Mouse (Mus musculus) gastrocnemius, postnatal 10 days (tissue): ENCODE measurements around the gene Snx8. TPM values are rescaled to one million over a fixed set of nuclear protein-coding genes. Genes with fewer than 3 reads are reported as not detected.

Experiments
- DNase-seq: peaks from one replicate; pipeline ENCODE4 v3.0.0; 2021; ENCODE audit warnings: mixed read lengths
- long read RNA-seq, 2 experiments: library from polyadenylated mRNA; stranded (forward); transcript quantifications; one replicate each; pipeline ENCODE4 v2.0.0; 2021
- total RNA-seq, 2 experiments: library from RNA; stranded (reverse); gene quantifications; 2 replicates each; pipeline ENCODE4 v1.2.3; 2021

The Snx8 gene
- 10 to 100 TPM; 11.6 to 16.1 TPM for total RNA-seq
- long read RNA-seq, experiment 1, transcript Snx8-201 (11 exons, 2,627 nt) = major isoform, 13 of 17 reads
- long read RNA-seq, experiment 1, partial matches to known transcripts = 0 of 17 reads
- long read RNA-seq, experiment 1, other reads (novel, unspliced or antisense) = 4 of 17 reads
- long read RNA-seq, experiment 2, transcript Snx8-201 (11 exons, 2,627 nt) = major isoform, 17 of 24 reads
- long read RNA-seq, experiment 2, partial matches to known transcripts = 5 of 24 reads
- long read RNA-seq, experiment 2, other reads (novel, unspliced or antisense) = 2 of 24 reads

DNA sequence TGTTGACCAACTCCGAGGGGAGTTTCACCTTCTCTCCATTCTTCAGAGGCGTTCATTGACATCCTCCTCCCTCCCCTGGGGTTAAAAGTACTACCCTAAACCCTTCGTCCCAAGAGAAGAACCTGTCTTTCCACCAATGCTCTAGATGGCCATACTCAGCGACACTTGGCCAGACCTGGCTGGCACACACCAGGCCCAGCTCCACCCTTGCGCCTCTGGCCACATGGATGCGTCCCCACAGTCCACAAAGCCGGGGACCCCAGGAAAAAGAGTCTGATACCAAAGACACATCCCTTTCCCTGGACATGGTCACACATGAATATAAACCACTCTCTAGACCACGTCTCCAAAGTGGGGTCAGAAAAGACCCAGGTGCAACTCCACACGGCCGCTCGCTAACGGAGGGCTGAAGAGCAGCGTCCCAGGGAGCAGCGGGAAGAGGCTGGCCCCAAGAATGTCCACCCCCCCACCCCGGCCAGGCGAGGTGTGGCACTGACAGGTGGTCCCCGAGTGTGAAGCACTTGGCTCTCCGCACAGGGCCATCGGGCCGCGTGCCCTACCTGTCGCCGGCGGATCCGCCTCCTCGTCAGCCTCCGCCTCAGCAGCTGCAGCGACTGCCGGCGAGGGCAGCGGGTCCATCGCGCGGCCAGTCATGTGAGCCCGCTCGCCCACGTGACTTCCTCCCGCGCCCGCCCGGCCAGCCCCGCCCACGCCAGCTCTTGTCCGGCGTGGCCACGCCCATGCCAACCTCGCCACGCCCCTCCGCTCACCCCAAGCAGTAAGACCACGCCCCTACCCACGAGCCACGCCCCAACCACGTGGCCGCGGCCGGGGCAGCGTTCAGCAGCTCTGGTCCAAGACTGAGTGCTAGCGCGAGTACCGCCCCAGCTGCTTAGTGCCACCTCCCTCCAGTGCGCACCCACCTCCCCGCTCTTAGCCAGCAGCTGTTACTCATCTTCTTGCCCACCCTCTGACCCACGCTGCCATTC lies at the start of gene Snx8:
TSS of gene Snx8 (minus strand) at position 675 of the 989 bp plus-strand sequence.
- DNase-seq = peak; percentile 99

DNA sequence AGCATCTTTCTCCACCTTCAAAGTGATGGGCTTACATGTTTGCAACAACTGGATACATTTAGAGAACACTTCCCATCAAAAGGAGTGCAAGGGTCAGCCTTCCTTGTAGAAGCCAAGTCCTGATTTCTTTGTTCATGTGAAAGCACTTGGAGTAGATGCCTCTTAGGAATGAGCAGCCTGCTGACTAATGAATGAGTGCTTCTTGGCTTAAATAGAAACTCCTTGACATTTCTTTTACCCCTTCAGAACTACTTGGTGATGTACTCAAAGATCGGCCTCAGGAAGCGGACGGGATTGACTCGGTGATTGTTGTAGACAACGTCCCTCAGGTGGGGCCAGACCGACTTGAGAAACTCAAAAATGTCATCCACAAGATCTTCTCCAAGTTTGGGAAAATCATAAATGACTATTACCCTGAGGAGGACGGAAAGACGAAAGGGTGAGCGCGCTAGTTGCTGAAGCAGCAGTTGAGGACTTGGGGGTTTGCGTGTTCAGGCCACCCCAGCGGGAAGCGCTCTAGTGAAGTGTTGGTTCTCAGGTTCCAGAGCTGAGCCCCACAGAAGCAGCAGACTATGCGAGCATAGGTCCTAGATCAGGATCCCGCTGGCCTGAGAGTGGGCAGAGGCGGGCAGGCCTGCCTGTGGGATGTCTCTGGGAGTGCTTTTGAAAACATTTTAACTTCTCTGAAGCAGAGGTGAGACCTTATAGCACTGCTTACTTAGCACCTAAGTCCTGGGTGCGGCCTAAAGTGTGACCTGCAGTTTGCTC lies 36.1 kb upstream of the Snx8 start:
- DNase-seq = no peak

DNA sequence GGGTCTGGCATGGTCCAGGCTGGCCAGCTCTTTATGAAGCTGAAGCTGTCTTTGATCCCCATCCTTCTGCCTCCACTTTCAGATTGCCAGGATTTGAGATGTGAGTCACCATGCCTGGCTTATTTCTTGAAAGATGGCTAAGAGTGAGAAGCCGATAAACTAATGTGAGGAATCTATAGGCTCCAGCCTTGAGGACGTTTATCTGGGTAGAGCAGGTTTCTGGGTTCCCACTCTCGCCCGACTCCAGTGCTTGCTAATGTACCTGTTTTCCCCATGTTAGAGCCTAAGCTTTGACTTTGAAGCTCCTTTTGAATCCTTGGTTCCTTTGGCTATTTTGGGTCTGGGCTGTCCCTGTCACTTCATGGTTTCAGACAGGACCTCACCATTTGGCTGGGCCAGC lies 31.6 kb upstream of the Snx8 start:
- no peak for DNase-seq

DNA sequence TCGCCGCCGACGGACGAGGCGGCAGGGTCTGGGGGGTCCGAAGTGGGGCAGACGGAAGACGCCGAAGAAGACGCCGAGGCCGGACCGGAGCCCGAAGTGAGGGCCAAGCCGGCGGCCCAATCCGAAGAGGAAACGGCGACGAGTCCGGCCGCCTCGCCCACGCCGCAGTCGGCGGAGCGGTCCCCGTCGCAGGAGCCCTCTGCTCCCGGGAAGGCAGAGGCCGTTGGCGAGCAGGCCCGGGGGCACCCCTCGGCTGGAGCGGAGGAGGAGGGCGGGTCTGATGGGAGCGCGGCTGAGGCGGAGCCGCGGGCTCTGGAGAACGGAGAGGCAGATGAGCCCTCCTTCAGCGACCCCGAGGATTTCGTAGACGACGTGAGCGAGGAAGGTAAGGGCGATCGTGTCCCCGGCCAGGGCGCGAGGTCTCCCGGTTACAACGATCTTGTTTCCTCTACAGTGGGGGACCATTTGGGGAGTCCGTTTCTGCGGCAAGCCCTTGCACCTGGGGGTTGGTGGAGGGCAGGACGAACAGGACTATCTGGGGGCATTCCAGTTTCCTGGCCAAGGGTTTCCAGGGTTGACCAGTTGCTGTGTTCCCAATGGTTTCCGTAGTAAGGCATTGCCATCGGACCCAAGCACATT lies 30.5 kb upstream of the Snx8 start:
- DNase-seq = peak; percentile 53

DNA sequence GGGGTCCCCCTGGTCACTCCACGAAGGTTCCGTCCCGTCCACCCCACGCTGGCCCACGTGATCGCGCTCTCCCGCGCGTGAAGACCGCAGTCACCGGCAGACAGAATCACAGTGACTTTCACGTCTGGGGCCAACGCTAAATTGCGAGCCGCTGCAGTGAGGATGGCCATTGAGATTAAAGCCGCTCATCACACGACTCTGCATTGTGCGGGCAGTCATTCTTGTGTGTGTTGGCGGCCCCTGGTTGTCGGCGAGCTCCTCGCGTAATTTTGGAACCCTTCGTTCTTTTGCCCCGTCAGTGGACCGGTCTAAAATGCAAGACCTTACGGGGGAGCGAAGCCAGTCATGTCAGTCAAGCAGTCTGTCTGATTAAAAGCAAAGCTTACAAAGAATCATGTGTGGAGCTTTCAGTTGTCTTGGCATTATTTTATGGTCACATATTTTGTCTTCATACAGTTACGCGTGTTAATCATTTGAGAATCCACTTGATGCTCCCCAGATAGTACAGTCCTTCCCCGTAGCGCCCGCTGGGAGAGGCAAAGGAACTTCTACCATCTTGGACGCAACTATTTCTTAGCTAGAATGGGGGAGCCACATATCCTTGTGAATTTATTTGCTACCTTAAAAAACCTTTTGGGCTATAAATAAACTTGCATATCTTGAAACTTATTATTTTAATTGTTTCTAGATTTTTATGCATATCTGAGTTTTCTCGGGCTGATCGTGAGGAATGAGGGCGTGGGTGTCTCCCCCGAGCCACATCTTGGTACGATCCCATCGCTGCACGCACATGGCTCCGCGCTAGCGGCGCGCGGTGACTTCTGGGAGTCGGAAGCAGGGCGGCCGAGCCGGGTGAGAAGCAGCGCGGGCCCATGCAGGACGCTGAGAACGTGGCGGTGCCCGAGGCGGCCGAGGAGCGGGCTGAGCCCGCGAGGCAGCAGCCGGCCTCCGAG lies 29.7 kb upstream of the Snx8 start, which contains the start of gene Eif3b:
TSS of gene Eif3b (plus strand) at position 840 of the 953 bp plus-strand sequence.
- peak; percentile 88 for DNase-seq

DNA sequence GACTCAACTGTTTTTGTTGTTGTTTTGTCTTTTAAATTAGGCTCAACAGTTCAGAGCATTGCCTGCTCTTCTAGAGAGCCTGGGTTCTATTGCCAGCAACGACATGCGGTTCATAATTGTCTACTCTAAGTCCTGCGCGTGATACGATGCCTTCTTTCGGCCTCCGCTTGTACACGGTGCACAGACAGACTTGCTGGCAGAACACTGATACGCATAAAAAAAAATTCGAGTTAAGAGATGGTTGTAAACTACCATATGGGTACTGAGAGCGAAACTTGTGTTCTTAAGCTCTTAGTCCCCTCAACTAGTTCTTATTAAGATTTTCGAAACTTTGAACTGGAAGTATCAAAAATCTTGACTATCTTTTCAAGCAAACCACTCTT lies 29.0 kb upstream of the Snx8 start:
- no peak for DNase-seq

DNA sequence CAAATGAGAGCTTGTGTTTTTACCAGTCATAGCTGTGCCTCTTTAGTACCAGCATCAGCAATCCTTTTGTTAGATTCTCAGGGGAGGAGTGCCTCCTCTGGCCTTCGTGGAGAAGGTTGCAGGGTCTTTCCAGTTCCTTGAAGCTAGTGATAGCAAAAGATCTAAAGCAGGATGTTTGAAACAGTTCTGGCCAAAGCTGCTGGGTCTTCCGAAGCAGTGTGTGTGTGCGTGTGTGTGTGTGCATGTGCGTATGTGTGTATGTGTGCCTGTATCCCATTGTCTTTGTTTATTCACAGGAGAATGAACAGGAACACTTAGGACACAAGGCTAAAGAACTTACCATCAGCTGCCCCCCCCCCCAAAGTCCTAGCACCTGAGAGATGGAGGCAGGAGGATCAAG lies 25.6 kb upstream of the Snx8 start:
- no peak for DNase-seq

DNA sequence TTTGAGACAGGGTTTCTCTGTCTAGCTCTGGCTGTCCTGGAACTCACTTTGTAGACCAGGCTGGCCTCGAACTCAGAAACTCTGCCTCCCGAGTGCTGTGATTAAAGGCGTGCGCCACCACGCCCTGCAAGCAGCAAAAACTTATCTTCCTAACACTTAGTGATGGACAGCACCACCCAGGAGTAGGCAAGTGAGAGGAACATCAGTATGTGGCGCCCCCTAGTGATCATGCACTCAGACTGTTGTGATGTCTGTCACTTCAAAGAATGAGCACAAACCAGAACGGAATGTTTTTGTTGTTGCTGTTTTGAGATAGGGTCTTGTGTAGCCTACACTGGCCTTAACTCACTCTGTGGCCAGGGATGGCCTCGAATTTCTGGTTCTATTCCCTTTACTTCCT lies 22.3 kb upstream of the Snx8 start:
- peak; percentile 70 for DNase-seq

DNA sequence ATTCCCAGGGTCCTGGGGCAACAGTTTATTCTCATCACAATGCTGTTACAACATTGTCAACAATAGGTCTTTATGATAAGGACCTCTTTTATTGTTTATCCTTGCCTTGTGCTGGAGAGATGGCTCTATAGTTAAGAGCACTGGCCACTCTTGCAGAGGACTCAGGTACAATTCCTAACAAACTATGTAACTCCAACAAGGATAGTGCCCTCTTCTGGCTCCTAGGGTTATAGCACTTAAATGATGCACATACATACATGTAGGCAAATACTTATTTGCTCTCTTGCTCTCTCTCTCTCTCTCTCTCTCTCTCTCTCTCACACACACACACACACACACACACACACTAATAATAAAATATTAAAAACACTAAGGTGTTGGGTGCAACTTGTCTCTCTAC lies 19.7 kb upstream of the Snx8 start:
- DNase-seq = no peak

DNA sequence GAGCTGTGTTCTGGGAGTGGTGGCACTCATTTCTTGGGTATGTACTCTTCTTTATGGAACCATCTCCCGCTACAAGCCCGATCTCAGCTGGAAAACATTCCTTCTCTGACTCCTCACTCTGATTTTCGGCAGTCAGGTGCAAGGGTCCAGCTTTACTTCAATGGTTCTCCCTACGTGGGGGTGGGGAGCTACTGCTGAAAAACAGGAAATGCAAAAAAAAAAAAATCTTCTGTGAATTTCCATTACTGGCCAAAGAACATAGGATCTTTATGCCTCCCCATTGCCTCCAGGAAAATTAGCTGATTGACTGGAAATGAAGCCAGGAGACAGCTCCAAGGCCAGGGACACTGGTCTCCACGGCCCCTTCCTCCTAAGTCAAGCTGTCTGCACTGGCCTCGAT lies 17.6 kb upstream of the Snx8 start:
- no peak for DNase-seq

DNA sequence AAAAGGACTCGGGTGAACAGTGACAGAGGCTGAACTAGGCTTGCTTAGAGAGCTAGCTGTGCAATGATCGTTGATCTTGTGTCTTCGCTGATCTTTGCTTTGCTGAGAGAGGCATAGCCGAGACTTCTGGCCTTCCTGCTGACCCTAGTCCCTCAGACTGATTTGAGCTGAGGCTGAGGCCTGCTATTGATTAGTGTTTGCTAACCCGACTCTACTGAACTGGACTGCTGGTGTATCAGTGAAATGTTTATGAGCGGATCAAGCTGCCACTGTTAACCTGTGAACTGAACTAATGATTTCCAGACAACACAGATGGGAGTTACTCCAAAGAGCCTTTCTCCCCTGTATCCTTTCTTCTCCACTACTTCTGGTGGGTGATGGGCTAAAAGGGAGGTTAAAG lies 16.1 kb upstream of the Snx8 start:
- DNase-seq = no peak

DNA sequence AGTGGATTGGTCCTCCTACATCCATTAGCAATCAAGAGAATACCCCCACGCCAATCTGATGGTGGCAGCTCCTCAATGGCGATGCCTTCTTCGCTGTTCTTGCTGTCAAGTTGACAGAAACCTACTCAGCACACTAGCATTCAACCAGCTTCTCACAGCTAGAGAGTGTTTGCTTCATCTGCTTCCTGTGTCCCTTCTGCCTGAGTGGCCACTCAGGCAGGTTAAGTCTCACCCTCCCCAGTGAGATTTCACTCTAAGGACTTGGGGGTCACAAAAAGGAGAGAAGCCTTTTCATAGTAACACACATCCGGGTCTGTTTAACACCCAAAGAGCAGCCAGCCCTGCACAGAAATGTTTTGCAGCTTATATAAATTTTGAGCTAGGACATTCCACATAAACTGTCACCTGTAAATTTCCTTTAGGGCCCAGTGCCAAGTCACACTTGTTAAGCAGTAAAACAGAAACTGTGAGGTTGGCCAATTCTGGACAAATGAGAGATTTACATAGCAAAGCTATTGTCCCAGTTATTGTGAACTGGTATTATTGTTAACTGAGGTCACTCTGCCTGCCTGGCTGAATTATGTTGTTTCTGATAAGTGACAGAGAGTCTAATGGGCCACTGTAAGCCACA lies 13.7 kb upstream of the Snx8 start:
- DNase-seq = no peak

DNA sequence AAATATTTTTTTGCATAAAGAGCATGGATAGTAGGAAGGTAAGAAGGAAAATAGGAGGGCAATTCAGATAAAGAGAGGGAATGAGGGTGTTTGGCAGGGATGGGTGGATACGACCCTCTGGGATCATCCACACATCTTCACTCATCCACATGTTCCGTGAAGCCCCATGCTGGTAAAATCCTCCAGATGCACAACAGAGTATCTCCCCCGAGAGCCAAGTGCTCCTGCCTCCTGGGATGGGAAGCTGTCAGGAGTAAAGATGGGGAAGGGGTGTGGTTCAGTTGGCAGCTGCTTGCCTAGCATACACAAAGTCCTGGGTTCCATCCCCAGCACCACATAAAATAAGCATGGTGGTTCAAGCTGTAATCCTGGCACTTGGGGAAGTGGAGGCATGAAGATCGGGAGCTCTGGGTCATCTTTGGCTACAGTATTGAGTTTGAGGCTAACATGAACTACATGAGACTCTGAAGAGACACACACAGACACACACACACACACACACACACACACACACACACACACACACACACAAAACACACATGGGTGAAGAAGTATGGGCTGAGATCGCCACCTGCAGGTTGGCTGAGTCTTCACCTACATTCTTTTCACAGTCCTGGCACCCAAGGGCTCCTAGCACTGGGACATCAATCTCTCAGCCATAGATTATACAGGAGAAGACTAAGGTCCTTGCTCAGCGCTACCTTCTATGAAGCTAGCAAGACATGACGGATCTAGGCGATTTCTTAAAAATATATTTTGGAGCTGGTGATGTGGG lies 7.3 kb upstream of the Snx8 start:
- DNase-seq = peak; percentile 24

DNA sequence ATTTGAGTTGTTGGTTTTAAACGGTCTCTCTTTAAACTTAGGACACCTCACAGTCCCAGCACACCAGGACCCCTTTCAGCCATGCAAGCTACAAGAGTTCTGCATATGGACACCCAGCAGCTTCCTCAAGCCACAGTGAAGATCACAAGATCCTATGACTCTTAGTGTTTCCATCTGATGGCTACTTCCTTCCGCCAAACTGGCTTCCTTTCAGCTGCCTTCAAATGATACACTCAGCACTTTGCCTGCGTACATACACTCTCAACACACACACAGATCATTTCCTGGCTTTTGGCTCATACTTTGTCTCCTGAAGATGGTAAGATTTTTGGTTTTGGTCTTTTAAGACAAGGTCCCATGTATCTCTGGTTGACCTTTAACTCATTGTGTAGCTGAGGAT lies 3.6 kb upstream of the Snx8 start:
- DNase-seq = no peak

DNA sequence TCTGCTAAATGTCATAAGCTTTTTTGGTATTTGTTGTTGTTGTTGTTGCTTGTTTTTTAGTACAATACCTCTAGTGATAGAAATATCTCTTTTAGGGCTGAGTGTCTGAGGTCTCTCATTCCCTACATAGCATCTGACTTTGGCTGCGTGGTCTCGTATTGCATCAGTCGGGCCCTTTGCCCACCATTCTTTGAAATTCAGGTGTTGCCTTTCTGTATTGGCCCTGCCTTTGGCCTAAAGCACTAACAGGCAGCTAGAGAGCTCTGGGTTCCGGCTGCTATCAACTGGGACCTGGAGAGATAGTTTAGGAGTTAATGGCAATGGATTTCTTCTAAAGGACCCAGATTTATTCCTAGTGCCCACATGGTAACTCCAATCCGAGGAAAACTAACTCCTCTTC lies 2.9 kb upstream of the Snx8 start:
- no peak for DNase-seq

DNA sequence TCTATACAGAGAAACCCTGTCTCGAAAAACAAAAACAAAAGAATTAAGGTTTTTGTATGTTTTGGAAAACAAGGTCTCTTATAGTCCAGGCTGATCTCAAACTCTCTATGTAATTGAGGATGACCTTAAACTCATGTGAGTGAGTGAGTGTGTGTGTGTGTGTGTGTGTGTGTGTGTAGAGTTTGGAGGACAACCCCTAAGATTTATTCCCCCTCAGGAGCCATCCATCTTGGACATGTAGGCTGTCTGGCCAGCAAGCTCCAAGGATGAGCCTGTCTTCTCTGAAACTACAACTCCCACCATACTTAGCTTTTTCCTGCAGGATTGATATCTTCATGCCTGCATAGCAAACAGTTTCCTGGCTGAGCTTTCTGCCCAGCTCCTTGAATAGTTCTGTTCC lies 2.4 kb upstream of the Snx8 start:
- DNase-seq = no peak

DNA sequence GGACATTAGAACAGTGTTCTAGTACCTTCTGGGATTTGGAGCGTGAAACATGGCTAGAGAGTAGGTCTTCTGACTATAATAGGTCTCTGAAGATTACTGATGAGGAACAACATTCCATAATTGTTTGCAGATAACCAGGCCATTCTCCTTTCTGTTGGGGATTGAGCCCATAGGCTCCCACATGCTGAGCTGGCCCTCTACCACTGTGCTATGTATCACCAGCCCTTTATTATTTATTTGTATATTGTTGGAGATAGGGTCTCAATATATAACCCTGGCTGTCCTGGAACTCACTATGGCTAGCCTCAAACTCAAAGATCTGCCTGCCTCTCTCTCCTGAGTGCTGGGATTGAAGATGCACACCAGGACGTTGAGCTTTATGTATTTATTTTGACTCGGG lies 585 bp upstream of the Snx8 start:
- no peak for DNase-seq

DNA sequence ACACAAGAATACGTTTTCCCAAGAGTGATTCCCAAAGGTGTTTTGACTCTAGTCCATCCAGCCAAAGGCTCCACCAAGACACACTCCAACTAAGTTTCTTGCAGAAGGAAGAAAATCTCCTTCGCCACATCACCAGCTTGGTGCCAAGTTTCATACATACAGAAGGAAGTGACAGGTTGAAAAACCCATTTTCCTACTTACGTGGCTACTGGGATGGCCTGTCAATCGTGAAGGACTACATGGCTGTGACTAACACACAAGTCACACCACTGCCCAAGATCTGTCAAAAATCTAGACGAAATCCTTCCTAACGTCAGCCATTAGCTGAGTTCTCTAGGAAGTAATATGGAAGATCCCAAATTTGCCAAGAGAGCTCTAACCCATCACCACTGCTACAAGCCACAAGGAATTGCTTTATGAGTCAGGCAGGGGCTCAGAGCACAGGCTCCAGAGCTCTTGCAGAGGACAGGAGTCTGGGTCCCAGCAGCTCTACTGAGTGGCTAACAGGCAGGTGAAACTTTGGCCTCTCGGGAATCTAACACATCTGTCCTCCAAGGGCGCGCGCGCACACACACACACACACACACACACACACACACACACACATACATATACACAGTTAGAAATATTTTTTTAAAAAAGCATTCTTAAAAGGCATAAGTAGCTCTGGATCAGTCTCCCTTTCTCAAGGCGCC lies 1.1 kb downstream of the Snx8 start:
- DNase-seq = no peak

DNA sequence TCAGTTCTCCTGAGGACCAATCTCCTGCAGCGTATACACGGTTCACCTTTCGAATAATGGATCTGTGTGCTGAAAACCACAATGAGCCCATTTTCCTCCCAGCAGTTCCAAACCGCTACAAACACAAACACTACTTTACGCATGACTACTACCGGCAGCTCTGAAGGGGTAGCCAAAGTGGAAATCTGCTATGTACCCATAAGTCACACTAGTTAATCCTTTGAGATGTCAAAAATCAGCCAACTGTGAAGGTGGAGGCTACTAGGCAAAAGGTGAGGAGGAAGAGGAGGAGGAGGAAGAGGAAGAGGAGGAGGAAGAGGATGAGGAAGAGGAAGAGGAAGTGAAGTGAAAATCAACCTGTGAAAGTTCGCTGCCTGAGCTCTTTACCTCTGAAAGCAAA lies 1.8 kb downstream of the Snx8 start:
- no peak for DNase-seq
